Mouse (Mus musculus) midbrain, embryonic 13.5 days (tissue): Measurements from ENCODE around the gene Ccr4. TPM values are rescaled to one million over a fixed set of nuclear protein-coding genes. Genes with fewer than 3 reads are reported as not detected.

Source experiments
- ATAC-seq: fragments of 200-750 bp; cut with Nextera tagmentation; 2 replicates; pipeline ENCODE4 v1.8.0; 2017; ENCODE audit warnings: mild to moderate bottlenecking, moderate TSS enrichment, moderate library complexity
- H3K27ac ChIP-seq: fragments of 300-500 bp; sonication (generic); 2 replicates; pipeline ENCODE4 v1.5.1; 2015; ENCODE audit warnings: inconsistent platforms, mild to moderate bottlenecking, moderate library complexity
- H3K27me3 ChIP-seq: fragments of 300-500 bp; sonication (generic); 2 replicates; pipeline ENCODE4 v1.6.1; 2015; ENCODE audit warnings: mild to moderate bottlenecking, inconsistent platforms
- H3K36me3 ChIP-seq: fragments of 300-500 bp; sonication (generic); 2 replicates; pipeline ENCODE4 v1.6.1; 2015; ENCODE audit warnings: mild to moderate bottlenecking, inconsistent platforms
- H3K4me1 ChIP-seq: fragments of 300-500 bp; sonication (generic); replicated peaks from 2 replicates; pipeline ENCODE4 v1.6.1; 2015; ENCODE audit warnings: inconsistent platforms
- H3K4me2 ChIP-seq: fragments of 300-500 bp; sonication (generic); replicated peaks from 2 replicates; pipeline ENCODE4 v1.6.1; 2015; ENCODE audit warnings: moderate library complexity, mild to moderate bottlenecking, inconsistent platforms
- H3K4me3 ChIP-seq: fragments of 300-500 bp; sonication (generic); replicated peaks from 2 replicates; pipeline ENCODE4 v1.5.1; 2015; ENCODE audit warnings: mild to moderate bottlenecking, inconsistent platforms
- H3K9ac ChIP-seq: fragments of 300-500 bp; sonication (generic); replicated peaks from 2 replicates; pipeline ENCODE4 v1.6.1; 2015; ENCODE audit warnings: mild to moderate bottlenecking, inconsistent platforms
- H3K9me3 ChIP-seq: fragments of 300-500 bp; sonication (generic); 2 replicates; pipeline ENCODE4 v1.6.1; 2016; ENCODE audit warnings: mild to moderate bottlenecking, inconsistent platforms
- WGBS: fragments of 180-500 bp; shearing (Covaris S2); methylation state at CpG from one replicate; pipeline ENCODE4 v1.1.7; 2015; 5-methylcytosine and 5-hydroxymethylcytosine counted together
- polyA plus RNA-seq: library from polyadenylated mRNA; unstranded; fragments of >200 nt; fragmentation: Nextera tagmentation; extraction: Ambion mirVana; gene quantifications from 2 replicates; pipeline ENCODE4 v1.2.1, GENCODE M21; 2015

The Ccr4 gene
- polyA plus RNA-seq, 1 experiment from 2014 or later = not detected

GRCm38 (mm10) chr9:114518812-114519477 lies 14.2 kb upstream of the Ccr4 start:
- 0 out of 2 replicates have a peak, but pooled peaks cover 1% of the 10 kb centered on the region for H3K9me3 ChIP-seq
- no peak for ATAC-seq
- H3K4me3 ChIP-seq = no peak overlapping the region
- no peaks in the 10 kb centered on the region for H3K4me1 ChIP-seq
- 66% methylated on average over 9 of the region's 9 CpGs for WGBS
- H3K36me3 ChIP-seq = peaks cover 2% of the 10 kb centered on the region
- no peak overlapping the region for H3K4me2 ChIP-seq
- no peak overlapping the region for H3K27ac ChIP-seq
- no peaks in the 10 kb centered on the region for H3K27me3 ChIP-seq
- no peak overlapping the region for H3K9ac ChIP-seq

- H3K27me3 ChIP-seq = no peaks in the 10 kb centered on the region
- H3K4me2 ChIP-seq = no peak overlapping the region
- ATAC-seq = no peak
- no peak overlapping the region for H3K9ac ChIP-seq
- peaks cover 11% of the 10 kb centered on the region for H3K9me3 ChIP-seq
- no peak overlapping the region for H3K4me3 ChIP-seq
- H3K27ac ChIP-seq = no peak overlapping the region
- H3K4me1 ChIP-seq = no peaks in the 10 kb centered on the region
- 81% methylated on average over 13 of the region's 13 CpGs for WGBS
- H3K36me3 ChIP-seq = peaks cover 12% of the 10 kb centered on the region
Observed at GRCm38 (mm10) chr9:114517924-114518497, 13.3 kb upstream of the Ccr4 start.

- no peaks in the 10 kb centered on the region for H3K27me3 ChIP-seq
- no peaks in the 10 kb centered on the region for H3K4me1 ChIP-seq
- H3K4me3 ChIP-seq = no peak within 1 kb of the TSS
- ATAC-seq = no peak
- peaks cover 25% of the 10 kb centered on the region for H3K36me3 ChIP-seq
- H3K4me2 ChIP-seq = no peak within 1 kb of the TSS
- peaks cover 23% of the 10 kb centered on the region for H3K9me3 ChIP-seq
- 91% methylated on average over 11 of the region's 11 CpGs for WGBS
- no peak within 1 kb of the TSS for H3K9ac ChIP-seq
- no peak within 1 kb of the TSS for H3K27ac ChIP-seq
Observed at GRCm38 (mm10) chr9:114515364-114515763, 10.6 kb upstream of the Ccr4 start, which contains the start of gene C130032M10Rik. TSS of gene C130032M10Rik (plus strand) at chr9:114515697.

GRCm38 (mm10) chr9:114512831-114513230 lies 8.1 kb upstream of the Ccr4 start:
- WGBS = 98% methylated on average over 21 of the region's 21 CpGs
- no peak for ATAC-seq
- no peaks in the 10 kb centered on the region for H3K27me3 ChIP-seq
- no peak overlapping the region for H3K9ac ChIP-seq
- no peak overlapping the region for H3K4me3 ChIP-seq
- H3K4me2 ChIP-seq = no peak overlapping the region
- peaks cover 23% of the 10 kb centered on the region for H3K9me3 ChIP-seq
- no peaks in the 10 kb centered on the region for H3K4me1 ChIP-seq
- peaks cover 28% of the 10 kb centered on the region for H3K36me3 ChIP-seq
- no peak overlapping the region for H3K27ac ChIP-seq

- peaks cover 28% of the 10 kb centered on the region for H3K36me3 ChIP-seq
- WGBS = 95% methylated on average over 9 of the region's 9 CpGs
- H3K4me1 ChIP-seq = no peaks in the 10 kb centered on the region
Observed at GRCm38 (mm10) chr9:114509785-114510184, 5.1 kb upstream of the Ccr4 start.

GRCm38 (mm10) chr9:114507421-114507820 lies 2.7 kb upstream of the Ccr4 start:
- Histone ChIP-seq H3K27ac (no peak overlapping the region), H3K4me2 (no peak overlapping the region), H3K27me3 (no peaks in the 10 kb centered on the region), H3K36me3 (peaks cover 11% of the 10 kb centered on the region), H3K9ac (no peak overlapping the region), H3K9me3 (0 out of 2 replicates have a peak, but pooled peaks cover 6% of the 10 kb centered on the region), H3K4me1 (no peaks in the 10 kb centered on the region), H3K4me3 (no peak overlapping the region)
- ATAC-seq = no peak
- 96% methylated on average over 9 of the region's 9 CpGs for WGBS

More at GRCm38 (mm10) chr9:114509785-114510184, 5.1 kb upstream of the Ccr4 start:
- Histone ChIP-seq H3K4me2 (no peak overlapping the region), H3K9me3 (peaks cover 23% of the 10 kb centered on the region), H3K27ac (no peak overlapping the region), H3K27me3 (no peaks in the 10 kb centered on the region), H3K9ac (no peak overlapping the region), H3K4me3 (no peak overlapping the region)
- no peak for ATAC-seq

- no peak for ATAC-seq
- no peaks in the 10 kb centered on the region for H3K4me1 ChIP-seq
- H3K4me2 ChIP-seq = no peak overlapping the region
- no peak overlapping the region for H3K27ac ChIP-seq
- no peak overlapping the region for H3K9ac ChIP-seq
- no peak overlapping the region for H3K4me3 ChIP-seq
- H3K9me3 ChIP-seq = 0 out of 2 replicates have a peak, but pooled peaks cover 3% of the 10 kb centered on the region
- H3K36me3 ChIP-seq = peaks cover 7% of the 10 kb centered on the region
- H3K27me3 ChIP-seq = no peaks in the 10 kb centered on the region
- whole genome bisulfite sequencing = 85% methylated on average over 4 of the region's 4 CpGs
Observed at GRCm38 (mm10) chr9:114506564-114506963, 1.8 kb upstream of the Ccr4 start.

- whole genome bisulfite sequencing = 72% methylated on average over 15 of the region's 15 CpGs
- H3K4me1 ChIP-seq = 0 out of 2 replicates have a peak, but pooled peaks cover 2% of the 10 kb centered on the region
- ATAC-seq = no peak
- no peaks in the 10 kb centered on the region for H3K9me3 ChIP-seq
- no peaks in the 10 kb centered on the region for H3K36me3 ChIP-seq
- peaks cover 3% of the 10 kb centered on the region; the same call in 1 of the 2 replicates for H3K27me3 ChIP-seq
- no peak overlapping the region for H3K27ac ChIP-seq
- H3K4me3 ChIP-seq = no peak overlapping the region
- H3K9ac ChIP-seq = no peak overlapping the region
- H3K4me2 ChIP-seq = no peak overlapping the region
Observed at GRCm38 (mm10) chr9:114502711-114503427, 1.8 kb downstream of the Ccr4 start.

- H3K27me3 ChIP-seq = peaks cover 3% of the 10 kb centered on the region; the same call in 1 of the 2 replicates
- H3K4me3 ChIP-seq = no peak overlapping the region
- 0 out of 2 replicates have a peak, but pooled peaks cover 2% of the 10 kb centered on the region for H3K4me1 ChIP-seq
- H3K4me2 ChIP-seq = no peak overlapping the region
- H3K9me3 ChIP-seq = no peaks in the 10 kb centered on the region
- no peaks in the 10 kb centered on the region for H3K36me3 ChIP-seq
- H3K27ac ChIP-seq = no peak overlapping the region
- WGBS = 97% methylated on average over 11 of the region's 11 CpGs
- ATAC-seq = no peak
- no peak overlapping the region for H3K9ac ChIP-seq
Observed at GRCm38 (mm10) chr9:114501913-114502312, 2.8 kb downstream of the Ccr4 start.

GRCm38 (mm10) chr9:114501111-114501510 lies 3.6 kb downstream of the Ccr4 start:
- H3K4me2 ChIP-seq = no peak overlapping the region

GRCm38 (mm10) chr9:114499783-114500515 lies 4.8 kb downstream of the Ccr4 start:
- Histone ChIP-seq H3K36me3 (no peaks in the 10 kb centered on the region), H3K9ac (no peak overlapping the region), H3K4me3 (no peak overlapping the region), H3K27me3 (peaks cover 3% of the 10 kb centered on the region; the same call in 1 of the 2 replicates), H3K4me1 (0 out of 2 replicates have a peak, but pooled peaks cover 2% of the 10 kb centered on the region), H3K9me3 (no peaks in the 10 kb centered on the region), H3K4me2 (no peak overlapping the region), H3K27ac (no peak overlapping the region)
- WGBS = 19% methylated on average over 15 of the region's 15 CpGs
- 0 out of 2 replicates have a peak, but pooled peaks have one; percentile 45 for ATAC-seq

More at GRCm38 (mm10) chr9:114501111-114501510, 3.6 kb downstream of the Ccr4 start:
- H3K36me3 ChIP-seq = no peaks in the 10 kb centered on the region
- no peaks in the 10 kb centered on the region for H3K9me3 ChIP-seq
- ATAC-seq = no peak
- WGBS = 94% methylated on average over 7 of the region's 7 CpGs
- 0 out of 2 replicates have a peak, but pooled peaks cover 2% of the 10 kb centered on the region for H3K4me1 ChIP-seq
- H3K27me3 ChIP-seq = peaks cover 3% of the 10 kb centered on the region; the same call in 1 of the 2 replicates
- no peak overlapping the region for H3K27ac ChIP-seq
- H3K4me3 ChIP-seq = no peak overlapping the region
- H3K9ac ChIP-seq = no peak overlapping the region
